Mouse (Mus musculus) left cerebral cortex, adult 8-10 months (tissue): ENCODE measurements around the gene Espl1. TPM values are rescaled to one million over a fixed set of nuclear protein-coding genes. Genes with fewer than 3 reads are reported as not detected.

ENCODE experiments used
- DNase-seq, 2 experiments: peaks; one replicate each; pipeline ENCODE4 v3.0.0; 2022; ENCODE audit warnings: low spot score in 2 of 2
- total RNA-seq, 4 experiments: library from RNA; stranded (reverse); gene quantifications; 2 replicates each; pipeline ENCODE4 v1.2.4; 2022

Gene Espl1
- total RNA-seq, 4 experiments from 2014 or later, result 0.91 to 1.5 (median 1.2) TPM

DNA sequence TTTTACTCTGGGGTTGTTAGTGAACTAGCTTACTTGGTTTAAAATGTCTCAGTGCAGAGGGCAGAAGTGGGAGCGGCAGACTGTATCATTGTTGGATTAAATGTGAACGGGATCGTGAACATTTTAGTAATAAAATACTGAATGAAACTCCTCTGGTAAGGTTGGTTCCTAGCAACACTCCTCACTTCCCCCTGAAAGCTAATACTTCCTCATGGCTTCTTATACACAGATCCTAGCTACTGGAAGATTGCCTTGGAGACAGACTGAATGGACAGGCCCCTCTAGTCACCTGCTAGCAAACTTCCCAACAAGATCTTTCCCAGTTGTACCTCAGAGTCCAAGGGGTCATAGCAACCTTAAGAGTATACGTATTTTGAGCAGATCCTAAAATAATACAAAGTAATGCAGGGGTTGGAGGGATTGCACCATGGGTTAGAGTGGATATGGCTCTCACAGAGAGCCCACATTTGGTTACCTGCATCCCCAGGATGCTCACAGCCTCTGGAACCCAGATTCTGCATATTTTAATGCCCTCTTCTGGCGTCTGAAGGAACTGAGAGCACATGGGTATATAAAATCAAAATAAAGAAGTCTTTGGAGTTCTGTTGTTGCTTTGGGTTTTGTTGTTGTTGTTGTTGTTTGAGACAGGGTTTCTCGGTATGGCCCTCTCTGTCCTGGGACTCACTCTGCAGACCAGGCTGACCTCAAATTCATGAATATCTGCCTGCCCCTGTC lies 21.9 kb upstream of the Espl1 start:
- DNase-seq, result no peak

- DNase-seq, result no peak
Observed at GRCm38 (mm10) chr15:102278726-102279091, 17.4 kb upstream of the Espl1 start.

DNA sequence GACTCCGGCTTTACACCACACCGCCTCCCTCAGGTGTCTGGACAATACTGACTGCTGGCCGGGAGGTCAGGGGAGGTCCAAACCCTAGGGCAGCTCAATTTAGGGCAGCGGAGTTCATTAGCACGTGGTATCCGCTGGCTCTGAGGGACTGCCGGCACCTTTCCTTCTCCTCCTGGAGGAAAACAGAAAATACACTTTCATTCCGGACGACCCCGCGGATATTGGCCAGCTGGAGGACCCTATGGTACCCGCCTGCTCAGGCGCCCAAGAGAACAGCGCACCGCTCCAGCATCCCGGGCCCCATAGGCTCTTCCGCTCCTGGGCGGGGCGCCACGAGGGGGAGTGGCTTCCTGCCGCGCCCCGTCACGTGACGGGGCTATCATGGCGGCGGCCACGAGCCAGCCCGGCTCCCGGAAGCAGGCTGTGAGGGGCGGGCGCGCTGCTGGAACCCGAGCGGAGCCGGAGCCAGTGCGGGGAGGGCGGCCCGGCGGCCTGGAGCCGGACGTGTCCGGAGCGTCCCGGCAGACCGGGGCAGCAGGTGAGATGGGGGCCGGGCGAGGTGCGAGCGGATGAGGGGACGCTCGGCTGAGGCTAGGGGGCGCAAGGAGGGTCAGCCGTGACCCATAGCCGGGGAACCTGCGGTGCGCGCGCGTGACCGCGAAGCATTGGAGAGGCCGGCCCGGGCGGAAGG lies 16.8 kb upstream of the Espl1 start, which contains the start of gene Mfsd5:
Gene Mfsd5 (plus strand): TSS at position 363 of the 691 bp plus-strand sequence.
- peak; percentile 67 to 77 for DNase-seq

GRCm38 (mm10) chr15:102279783-102280520 lies 16.1 kb upstream of the Espl1 start:
- no peak for DNase-seq

DNA sequence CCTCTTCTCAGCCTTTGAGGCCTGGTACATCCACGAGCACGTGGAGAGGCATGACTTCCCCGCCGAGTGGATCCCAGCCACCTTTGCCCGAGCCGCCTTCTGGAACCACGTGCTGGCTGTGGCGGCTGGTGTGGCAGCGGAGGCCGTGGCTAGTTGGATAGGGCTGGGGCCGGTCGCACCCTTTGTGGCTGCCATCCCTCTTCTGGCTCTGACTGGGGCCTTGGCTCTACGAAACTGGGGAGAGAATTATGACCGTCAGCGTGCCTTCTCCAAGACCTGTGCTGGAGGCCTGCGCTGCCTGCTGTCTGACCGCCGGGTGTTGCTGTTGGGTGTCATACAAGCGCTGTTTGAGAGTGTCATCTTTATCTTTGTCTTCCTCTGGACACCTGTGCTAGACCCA lies 15.4 kb upstream of the Espl1 start:
- DNase-seq, result no peak

- DNase-seq, result no peak
Observed at GRCm38 (mm10) chr15:102282463-102283292, 13.4 kb upstream of the Espl1 start.

- DNase-seq, result no peak
Observed at GRCm38 (mm10) chr15:102283648-102284047, 12.4 kb upstream of the Espl1 start.

DNA sequence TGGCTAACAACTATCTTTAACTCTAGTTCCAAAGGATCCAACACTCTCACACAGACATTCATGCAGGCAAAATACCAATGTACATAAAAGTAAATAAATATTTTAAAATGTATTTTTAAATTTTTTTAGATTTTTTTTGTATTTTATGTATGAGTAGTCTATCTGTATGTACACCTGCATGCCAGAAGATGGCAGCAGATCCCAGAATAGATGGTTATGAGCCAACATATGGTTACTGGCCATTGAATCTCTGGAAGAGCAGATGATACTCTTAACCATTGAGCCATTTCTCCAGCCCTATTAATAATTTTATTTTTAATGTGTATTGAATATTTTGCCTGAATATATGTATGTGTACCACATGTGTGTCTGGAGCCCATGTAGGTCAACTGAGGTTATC lies 8.7 kb upstream of the Espl1 start:
- DNase-seq, result no peak

GRCm38 (mm10) chr15:102296368-102297006 lies 421 bp downstream of the Espl1 start:
- DNase-seq, result no peak

- DNase-seq, result no peak
Observed at GRCm38 (mm10) chr15:102302542-102302941, 6.5 kb downstream of the Espl1 start.

- DNase-seq, result no peak
Observed at GRCm38 (mm10) chr15:102308717-102309116, 12.7 kb downstream of the Espl1 start.

DNA sequence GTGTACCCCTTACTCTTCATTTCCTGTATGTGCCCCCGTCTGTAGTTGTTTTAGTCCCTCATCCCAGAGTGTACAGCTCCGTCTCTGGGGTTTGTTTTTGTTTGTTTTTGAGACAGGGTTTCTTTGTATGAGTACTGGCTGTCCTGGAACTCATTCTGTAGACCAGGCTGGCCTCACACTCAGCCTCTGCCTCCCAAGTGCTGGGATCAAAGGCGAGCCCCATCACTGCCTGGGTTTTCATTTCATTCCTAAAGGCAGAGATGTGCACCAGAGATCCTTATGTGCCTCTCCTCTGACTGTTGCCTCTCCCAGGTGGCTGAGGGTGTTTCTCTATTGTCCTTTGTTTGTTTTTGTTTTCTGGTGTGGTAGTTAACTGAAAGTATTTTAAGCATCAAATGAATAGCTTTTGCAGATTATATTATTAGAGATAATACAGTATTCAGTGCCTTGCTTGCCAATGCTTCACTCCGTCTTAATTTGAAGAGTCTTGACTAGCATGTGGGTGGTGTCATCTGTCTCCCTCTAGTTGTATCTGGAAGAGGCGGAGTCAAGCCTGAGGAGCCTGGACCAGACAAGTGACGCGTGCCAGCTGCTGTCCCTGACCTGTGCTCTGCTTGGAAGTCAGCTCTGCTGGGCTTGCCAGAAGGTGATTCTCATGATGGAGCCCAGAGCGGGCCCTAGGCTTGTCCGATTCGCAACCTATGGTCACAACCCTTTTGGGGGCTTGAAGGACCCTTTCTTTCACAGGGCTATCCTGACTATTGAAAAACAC lies 14.2 kb downstream of the Espl1 start:
- DNase-seq, result no peak

DNA sequence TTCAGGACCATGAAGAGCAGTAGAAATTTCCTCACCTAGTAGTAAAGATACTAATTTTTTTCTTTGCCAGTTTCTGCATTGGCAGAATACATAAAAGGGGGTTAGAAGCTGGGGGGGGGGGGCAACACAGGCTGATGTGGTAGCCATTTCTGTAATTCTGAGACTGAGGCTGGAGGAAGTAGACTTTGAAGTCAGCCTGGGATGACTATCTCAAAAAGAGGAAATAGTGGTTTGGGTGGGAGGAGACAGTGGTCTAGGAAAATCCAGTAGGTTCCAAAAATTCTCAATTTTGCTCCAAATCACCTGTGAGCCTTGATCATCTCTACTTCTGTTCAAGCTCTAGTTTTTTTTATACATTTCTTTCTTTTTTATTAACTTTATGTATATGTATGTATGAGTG lies 15.4 kb downstream of the Espl1 start:
- DNase-seq, result no peak

- DNase-seq, result no peak
Observed at GRCm38 (mm10) chr15:102315292-102315691, 19.2 kb downstream of the Espl1 start.

DNA sequence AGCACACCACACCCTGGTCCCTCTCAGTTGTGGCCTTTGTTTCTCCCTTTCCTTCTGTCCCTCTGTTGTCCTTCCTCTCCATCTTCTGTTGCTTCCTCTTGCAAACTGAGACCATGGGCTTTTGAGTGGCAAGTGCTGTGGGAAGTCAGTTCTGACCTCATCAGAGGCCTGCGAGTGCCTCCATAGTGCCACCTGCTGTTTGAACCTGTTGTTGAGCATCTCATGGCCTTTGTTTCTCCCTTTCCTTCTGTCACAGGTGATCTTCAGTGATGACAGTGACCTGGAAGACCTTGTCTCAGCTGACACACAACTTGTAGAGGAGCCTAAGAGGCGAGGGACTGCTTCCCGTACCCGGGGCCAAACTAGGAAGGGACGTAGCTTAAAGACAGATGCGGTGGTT lies 20.2 kb downstream of the Espl1 start:
- DNase-seq, result peak in 1 of 2 experiments; percentile 33

- no peak for DNase-seq
Observed at GRCm38 (mm10) chr15:102324654-102325473, 28.8 kb downstream of the Espl1 start.

GRCm38 (mm10) chr15:102326022-102326576 lies 30.0 kb downstream of the Espl1 start, which contains the start of gene Pfdn5:
Gene Pfdn5, plus strand, starts transcription at chr15:102326116.
- DNase-seq, result peak; percentile 72 to 74

GRCm38 (mm10) chr15:102326892-102327291 lies 30.8 kb downstream of the Espl1 start:
- no peak for DNase-seq

- DNase-seq, result peak; percentile 75 to 80
Observed at GRCm38 (mm10) chr15:102331610-102332015, 35.5 kb downstream of the Espl1 start, which contains the start of gene Myg1. Gene Myg1, plus strand, starts transcription at chr15:102331709.
